Mouse (Mus musculus): ENCODE measurements at regions not wholly inside any gene's neighbourhood (a gene's known extent, or its start where the extent isn't known, plus 50 kb on each side); places are given as distances from the start of the nearest gene placed in this dataset.

GRCm38 (mm10) chr2:73965595-73965994 is 54.5 kb upstream of the Atp5g3 start:
- no peak overlapping the region for H3K4me3 ChIP-seq
- no peaks in the 10 kb centered on the region for H3K9me3 ChIP-seq
- H3K27ac ChIP-seq: no peak overlapping the region
- ATAC-seq (ENCODE audit: insufficient number of reproducible peaks, low FRiP score, low TSS enrichment, low read depth): no peak
- 8% methylated on average over 4 of the region's 4 CpGs for WGBS
- no peak overlapping the region for H3K9ac ChIP-seq
- no peak overlapping the region for H3K4me2 ChIP-seq
- H3K27me3 ChIP-seq: peaks cover 14% of the 10 kb centered on the region; the same call in 1 of the 2 replicates
- H3K36me3 ChIP-seq: no peaks in the 10 kb centered on the region
- no peaks in the 10 kb centered on the region for H3K4me1 ChIP-seq

Measured in limb, embryonic 15.5 days (tissue).